Mouse (Mus musculus) lung, postnatal 0 days (tissue): Measurements from ENCODE around the gene 0610030E20Rik. TPM values are rescaled to one million over a fixed set of nuclear protein-coding genes. Genes with fewer than 3 reads are reported as not detected.

ENCODE experiments used
- ATAC-seq: fragments of 200-750 bp; cut with Nextera tagmentation; 2 replicates; pipeline ENCODE4 v1.8.0; 2017; ENCODE audit warnings: moderate library complexity
- DNase-seq: peaks from one replicate; pipeline ENCODE4 v3.0.0-alpha.2; 2016; ENCODE audit warnings: low spot score
- H3K27ac ChIP-seq: fragments of 300-500 bp; sonication (generic); 2 replicates; pipeline ENCODE4 v1.5.1; 2014; ENCODE audit warnings: antibody characterized with exemption, mild to moderate bottlenecking, low read length, mixed read lengths
- H3K27me3 ChIP-seq: fragments of 300-500 bp; sonication (generic); replicated peaks from 2 replicates; pipeline ENCODE4 v1.6.1; 2014; ENCODE audit warnings: low read length, mixed read lengths; ENCODE audit not compliant: insufficient read depth
- H3K36me3 ChIP-seq: fragments of 300-500 bp; sonication (generic); 2 replicates; pipeline ENCODE4 v1.6.1; 2014; ENCODE audit warnings: low read length, mixed read lengths; ENCODE audit not compliant: insufficient read depth
- H3K4me1 ChIP-seq: fragments of 300-500 bp; sonication (generic); 2 replicates; pipeline ENCODE4 v1.6.1; 2014; ENCODE audit warnings: antibody characterized with exemption, low read depth, low read length, mixed read lengths; ENCODE audit not compliant: insufficient read depth
- H3K4me2 ChIP-seq: fragments of 300-500 bp; sonication (generic); replicated peaks from 2 replicates; pipeline ENCODE4 v1.6.1; 2014; ENCODE audit warnings: low read depth, mild to moderate bottlenecking, low read length, moderate library complexity, mixed read lengths
- H3K4me3 ChIP-seq: fragments of 300-500 bp; sonication (generic); 2 replicates; pipeline ENCODE4 v1.5.1; 2014; ENCODE audit warnings: low read depth, low read length
- H3K9ac ChIP-seq: fragments of 300-500 bp; sonication (generic); replicated peaks from 2 replicates; pipeline ENCODE4 v1.6.1; 2014; ENCODE audit warnings: low read depth, mild to moderate bottlenecking
- H3K9me3 ChIP-seq: fragments of 300-500 bp; sonication (generic); 2 replicates; pipeline ENCODE4 v1.6.1; 2016; ENCODE audit warnings: low read length, mixed read lengths
- CTCF ChIP-seq: IDR thresholded peaks from 2 replicates; pipeline ENCODE4 v1.5.1; 2016; ENCODE audit warnings: antibody characterized with exemption, mild to moderate bottlenecking
- EP300 ChIP-seq: IDR thresholded peaks from 2 replicates; pipeline ENCODE4 v1.6.1; 2016; ENCODE audit warnings: antibody characterized with exemption, mild to moderate bottlenecking, control low read depth
- WGBS: fragments of 180-500 bp; shearing (Covaris S2); extraction: QIAGEN DNeasy Blood & Tissue Kit; methylation state at CpG from one replicate; pipeline ENCODE4 v1.1.7; 2014; 5-methylcytosine and 5-hydroxymethylcytosine counted together
- polyA plus RNA-seq: library from polyadenylated mRNA; unstranded; fragments of >200 nt; fragmentation: Nextera tagmentation; extraction: Ambion mirVana; gene quantifications from 2 replicates; pipeline ENCODE4 v1.2.1, GENCODE M21; 2015

0610030E20Rik gene
- polyA plus RNA-seq, 1 experiment from 2014 or later, result 23.0 TPM

DNA sequence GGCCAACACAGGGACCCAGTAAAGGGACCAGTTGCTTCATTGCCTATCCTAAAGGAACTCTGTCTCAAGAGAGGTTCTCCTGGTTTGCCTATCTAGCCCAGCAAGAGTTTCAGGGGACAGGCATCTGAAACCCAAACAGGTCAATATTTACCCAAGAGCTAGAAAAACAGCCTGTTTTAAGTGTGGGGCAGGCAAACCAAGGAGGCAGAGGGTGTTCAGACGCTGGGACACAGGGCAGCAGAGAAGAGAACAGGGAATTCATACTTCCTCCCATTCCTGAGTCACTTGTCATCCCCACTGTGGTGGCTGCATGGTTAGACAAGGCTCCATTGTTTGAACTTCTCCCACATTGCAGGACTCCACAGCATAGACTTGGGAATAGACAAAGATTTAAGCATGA lies 24.5 kb downstream of the 0610030E20Rik start:
- TF ChIP-seq EP300, result no peak
- no peak for TF ChIP-seq CTCF
- no peaks in the 10 kb centered on the region for H3K36me3 ChIP-seq
- peak; percentile 26 for ATAC-seq
- no peaks in the 10 kb centered on the region for H3K9me3 ChIP-seq
- peak overlapping the region; percentile 16; the same call in 1 of the 2 replicates for H3K27ac ChIP-seq
- H3K4me3 ChIP-seq, result no peak overlapping the region
- peak; percentile 53 for DNase-seq
- H3K9ac ChIP-seq, result no peak overlapping the region
- peaks cover 18% of the 10 kb centered on the region; the same call in 1 of the 2 replicates for H3K4me1 ChIP-seq
- no peaks in the 10 kb centered on the region for H3K27me3 ChIP-seq
- WGBS, result 0% methylated on average over 1 of the region's 1 CpGs
- H3K4me2 ChIP-seq, result no peak overlapping the region

DNA sequence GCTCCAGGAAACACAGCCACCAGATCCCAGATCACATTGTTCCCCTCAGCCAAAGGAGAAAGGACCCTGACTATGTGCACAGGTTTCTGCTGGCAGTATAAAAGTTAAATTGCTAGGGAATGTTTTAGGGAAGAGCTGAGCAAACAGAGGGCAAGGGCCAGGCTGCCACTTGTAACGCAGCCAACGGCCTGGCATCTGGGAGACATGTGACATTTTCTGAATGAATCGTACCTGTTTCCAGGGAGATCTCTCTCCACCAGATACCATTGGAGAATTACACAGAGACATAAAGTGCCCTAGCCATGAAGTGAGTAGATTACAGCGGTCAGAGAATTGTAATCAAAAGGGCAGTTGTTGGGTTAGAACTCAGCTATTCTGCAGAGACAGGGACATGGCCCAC lies 26.1 kb downstream of the 0610030E20Rik start:
- no peak overlapping the region for H3K9ac ChIP-seq
- no peaks in the 10 kb centered on the region for H3K9me3 ChIP-seq
- ATAC-seq (peak; percentile 69), DNase-seq (peak; percentile 81)
- H3K27me3 ChIP-seq, result no peaks in the 10 kb centered on the region
- H3K27ac ChIP-seq, result peak overlapping the region; percentile 72
- H3K4me3 ChIP-seq, result no peak overlapping the region
- 61% methylated on average over 4 of the region's 4 CpGs for WGBS
- no peaks in the 10 kb centered on the region for H3K36me3 ChIP-seq
- TF ChIP-seq EP300 (peak; percentile 24; the same call in 1 of the 2 replicates), CTCF (no peak)
- H3K4me2 ChIP-seq, result no peak overlapping the region
- peaks cover 18% of the 10 kb centered on the region; the same call in 1 of the 2 replicates for H3K4me1 ChIP-seq

GRCm38 (mm10) chr6:72374206-72374605 lies 27.1 kb downstream of the 0610030E20Rik start:
- Histone ChIP-seq H3K4me2 (no peak overlapping the region), H3K27ac (peak overlapping the region; percentile 72; the same call in 1 of the 2 replicates), H3K4me3 (no peak overlapping the region), H3K9ac (no peak overlapping the region), H3K4me1 (peaks cover 18% of the 10 kb centered on the region; the same call in 1 of the 2 replicates), H3K9me3 (no peaks in the 10 kb centered on the region), H3K27me3 (no peaks in the 10 kb centered on the region), H3K36me3 (no peaks in the 10 kb centered on the region)
- DNase-seq (no peak), ATAC-seq (no peak)
- TF ChIP-seq CTCF, result no peak
- TF ChIP-seq EP300, result no peak
- WGBS, result 41% methylated on average over 7 of the region's 7 CpGs

DNA sequence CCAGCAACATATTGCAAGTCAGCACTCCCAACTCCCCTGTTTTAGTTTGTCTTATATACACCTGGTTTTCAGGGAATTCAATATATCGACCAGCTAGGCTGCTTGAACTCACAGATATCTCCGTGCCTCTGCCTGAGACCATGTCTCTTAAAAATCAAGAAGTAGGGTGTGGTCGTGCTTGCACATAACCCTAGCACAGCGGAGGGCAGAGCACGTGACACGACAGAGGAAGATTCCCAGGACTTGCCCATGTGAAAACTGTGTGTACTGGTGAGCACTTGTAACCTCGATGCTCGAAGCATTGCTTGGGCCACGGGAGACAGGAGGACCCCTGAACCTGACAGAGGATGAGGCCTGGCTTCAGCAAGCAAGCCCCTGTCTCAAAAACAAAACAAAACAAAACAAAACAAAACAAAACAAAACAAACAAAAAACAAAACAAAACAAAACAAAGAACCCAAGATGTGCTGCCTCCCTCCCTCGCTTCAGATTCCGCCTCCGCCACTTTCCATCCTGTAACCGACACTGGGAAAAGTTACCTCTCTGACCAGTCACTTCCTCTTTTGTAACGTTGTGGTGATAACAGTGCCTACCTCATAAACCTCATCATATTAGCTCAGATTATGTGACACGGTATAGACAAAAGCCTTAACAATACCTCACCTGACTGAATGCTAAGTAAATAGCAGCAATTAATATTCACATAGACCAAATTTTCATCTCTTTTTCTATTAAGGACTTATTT lies 27.9 kb downstream of the 0610030E20Rik start:
- ATAC-seq, result no peak
- H3K36me3 ChIP-seq, result no peaks in the 10 kb centered on the region
- no peaks in the 10 kb centered on the region for H3K9me3 ChIP-seq
- DNase-seq, result no peak
- H3K4me2 ChIP-seq, result no peak overlapping the region
- peaks cover 16% of the 10 kb centered on the region; the same call in 1 of the 2 replicates for H3K4me1 ChIP-seq
- H3K27ac ChIP-seq, result 0 out of 2 replicates have a peak overlapping the region, but pooled peaks have one; percentile 20
- no peaks in the 10 kb centered on the region for H3K27me3 ChIP-seq
- no peak overlapping the region for H3K9ac ChIP-seq
- no peak for TF ChIP-seq CTCF
- TF ChIP-seq EP300, result no peak
- no peak overlapping the region for H3K4me3 ChIP-seq
- WGBS, result 56% methylated on average over 15 of the region's 15 CpGs

- no peaks in the 10 kb centered on the region for H3K27me3 ChIP-seq
- 87% methylated on average over 8 of the region's 8 CpGs for WGBS
- no peak overlapping the region for H3K9ac ChIP-seq
- peak overlapping the region; percentile 72; the same call in 1 of the 2 replicates for H3K4me2 ChIP-seq
- H3K4me3 ChIP-seq, result no peak overlapping the region
- DNase-seq (no peak), ATAC-seq (no peak)
- H3K4me1 ChIP-seq, result peaks cover 4% of the 10 kb centered on the region; the same call in 1 of the 2 replicates
- peak overlapping the region; percentile 91 for H3K27ac ChIP-seq
- H3K36me3 ChIP-seq, result no peaks in the 10 kb centered on the region
- TF ChIP-seq EP300, result no peak
- no peak; the same call in 1 of the 2 replicates for TF ChIP-seq CTCF
- no peaks in the 10 kb centered on the region for H3K9me3 ChIP-seq
These were observed 31.6 kb downstream of the 0610030E20Rik start for GRCm38 (mm10) chr6:72378510-72379234.

- peak overlapping the region; percentile 72 for H3K4me2 ChIP-seq
- ATAC-seq, result peak; percentile 16
- H3K27ac ChIP-seq, result peak overlapping the region; percentile 91
- TF ChIP-seq CTCF (no peak), EP300 (no peak)
- H3K36me3 ChIP-seq, result no peaks in the 10 kb centered on the region
- DNase-seq, result no peak
- no peaks in the 10 kb centered on the region for H3K9me3 ChIP-seq
- 0 out of 2 replicates have a peak, but pooled peaks cover 4% of the 10 kb centered on the region for H3K4me1 ChIP-seq
- WGBS, result 23% methylated on average over 7 of the region's 7 CpGs
- peak overlapping the region; percentile 64 for H3K9ac ChIP-seq
- H3K4me3 ChIP-seq, result peak overlapping the region; percentile 64
- H3K27me3 ChIP-seq, result no peaks in the 10 kb centered on the region
These were observed 32.4 kb downstream of the 0610030E20Rik start for GRCm38 (mm10) chr6:72379377-72380130.
